Mouse (Mus musculus): Measurements from ENCODE around the gene Psme1. TPM values are rescaled to one million over a fixed set of nuclear protein-coding genes. Genes with fewer than 3 reads are reported as not detected.

Psme1 gene
- polyA plus RNA-seq, 1 experiment from 2014 or later = 221 TPM

GRCm38 (mm10) chr14:55557003-55557402 is 20.9 kb upstream of the Psme1 start:
- WGBS = 28% methylated on average over 5 of the region's 5 CpGs

GRCm38 (mm10) chr14:55557587-55557986 is 20.3 kb upstream of the Psme1 start:
- no peak overlapping the region for H3K27ac ChIP-seq (replicated peaks)
- peaks cover 24% of the 10 kb centered on the region for H3K4me1 ChIP-seq (replicated peaks)
- no peak for ATAC-seq (ENCODE audit: low FRiP score, low read depth)
- H3K4me2 ChIP-seq = no peak overlapping the region
- H3K4me3 ChIP-seq = no peak overlapping the region
- H3K9me3 ChIP-seq = no peaks in the 10 kb centered on the region
- H3K27me3 ChIP-seq = no peaks in the 10 kb centered on the region
- 89% methylated on average over 3 of the region's 3 CpGs for WGBS
- H3K9ac ChIP-seq = no peak overlapping the region
- H3K36me3 ChIP-seq = no peaks in the 10 kb centered on the region

More at GRCm38 (mm10) chr14:55557003-55557402, 20.9 kb upstream of the Psme1 start:
- no peak overlapping the region for H3K4me3 ChIP-seq
- H3K27ac ChIP-seq (replicated peaks) = no peak overlapping the region
- no peak overlapping the region for H3K9ac ChIP-seq
- H3K36me3 ChIP-seq = no peaks in the 10 kb centered on the region
- no peak overlapping the region for H3K4me2 ChIP-seq
- no peaks in the 10 kb centered on the region for H3K9me3 ChIP-seq
- ATAC-seq (ENCODE audit: low FRiP score, low read depth) = no peak
- no peaks in the 10 kb centered on the region for H3K27me3 ChIP-seq
- H3K4me1 ChIP-seq (replicated peaks) = peaks cover 18% of the 10 kb centered on the region

GRCm38 (mm10) chr14:55558740-55559448 is 19.0 kb upstream of the Psme1 start:
- Histone ChIP-seq H3K4me1 (replicated peaks) (peaks cover 24% of the 10 kb centered on the region), H3K27me3 (no peaks in the 10 kb centered on the region), H3K4me3 (peak overlapping the region; percentile 53), H3K9ac (peak overlapping the region; percentile 73), H3K27ac (replicated peaks) (peak overlapping the region; percentile 98; the same call in 1 of the 2 replicates), H3K4me2 (peak overlapping the region; percentile 68), H3K36me3 (peaks cover 2% of the 10 kb centered on the region; the same call in 1 of the 2 replicates), H3K9me3 (no peaks in the 10 kb centered on the region)
- ATAC-seq (ENCODE audit: low FRiP score, low read depth) = no peak
- 62% methylated on average over 6 of the region's 6 CpGs for WGBS

- H3K27me3 ChIP-seq = no peaks in the 10 kb centered on the region
- H3K4me2 ChIP-seq = peak within 1 kb of the TSS; percentile 68
- ATAC-seq (ENCODE audit: low FRiP score, low read depth) = peak; percentile 78
- H3K4me1 ChIP-seq (replicated peaks) = peaks cover 24% of the 10 kb centered on the region
- H3K9ac ChIP-seq = peak within 1 kb of the TSS; percentile 73
- H3K9me3 ChIP-seq = no peaks in the 10 kb centered on the region
- peak within 1 kb of the TSS; percentile 98 for H3K27ac ChIP-seq (replicated peaks)
- H3K36me3 ChIP-seq = peaks cover 11% of the 10 kb centered on the region
- WGBS = under 1% methylated on average over 27 of the region's 27 CpGs
- H3K4me3 ChIP-seq = peak within 1 kb of the TSS; percentile 53
These were observed 18.1 kb upstream of the Psme1 start, which contains the start of gene Dcaf11 for GRCm38 (mm10) chr14:55559799-55560201. Gene Dcaf11, plus strand, starts transcription at chr14:55560006.

- Histone ChIP-seq H3K9me3 (no peaks in the 10 kb centered on the region), H3K9ac (peak within 1 kb of the TSS; percentile 73), H3K4me2 (peak within 1 kb of the TSS; percentile 68), H3K27me3 (no peaks in the 10 kb centered on the region), H3K27ac (replicated peaks) (peak within 1 kb of the TSS; percentile 98), H3K4me1 (replicated peaks) (peaks cover 24% of the 10 kb centered on the region), H3K4me3 (peak within 1 kb of the TSS; percentile 53), H3K36me3 (peaks cover 17% of the 10 kb centered on the region)
- WGBS = under 1% methylated on average over 51 of the region's 51 CpGs
- peak; percentile 97 for ATAC-seq (ENCODE audit: low FRiP score, low read depth)
These were observed 17.5 kb upstream of the Psme1 start, which contains the start of gene A730061H03Rik for GRCm38 (mm10) chr14:55560202-55561073. Gene A730061H03Rik, minus strand, starts transcription at chr14:55560406.

- ATAC-seq (ENCODE audit: low FRiP score, low read depth) = no peak
- Histone ChIP-seq H3K9ac (no peak overlapping the region), H3K4me2 (0 out of 2 replicates have a peak overlapping the region, but pooled peaks have one; percentile 68)
These were observed 16.1 kb upstream of the Psme1 start for GRCm38 (mm10) chr14:55561860-55562259.

GRCm38 (mm10) chr14:55563249-55563648 is 14.7 kb upstream of the Psme1 start:
- Histone ChIP-seq H3K4me2 (no peak overlapping the region), H3K9ac (no peak overlapping the region), H3K4me3 (no peak overlapping the region), H3K9me3 (no peaks in the 10 kb centered on the region), H3K36me3 (peaks cover 44% of the 10 kb centered on the region), H3K4me1 (replicated peaks) (peaks cover 24% of the 10 kb centered on the region), H3K27ac (replicated peaks) (no peak overlapping the region), H3K27me3 (no peaks in the 10 kb centered on the region)
- no peak for ATAC-seq (ENCODE audit: low FRiP score, low read depth)
- WGBS = 93% methylated on average over 11 of the region's 11 CpGs

More at GRCm38 (mm10) chr14:55561860-55562259, 16.1 kb upstream of the Psme1 start:
- no peaks in the 10 kb centered on the region for H3K27me3 ChIP-seq
- no peak overlapping the region for H3K27ac ChIP-seq (replicated peaks)
- peaks cover 24% of the 10 kb centered on the region for H3K4me1 ChIP-seq (replicated peaks)
- no peak overlapping the region for H3K4me3 ChIP-seq
- no peaks in the 10 kb centered on the region for H3K9me3 ChIP-seq
- WGBS = 91% methylated on average over 10 of the region's 10 CpGs
- H3K36me3 ChIP-seq = peaks cover 31% of the 10 kb centered on the region

GRCm38 (mm10) chr14:55565748-55566147 is 12.2 kb upstream of the Psme1 start:
- no peak overlapping the region for H3K9ac ChIP-seq
- 91% methylated on average over 3 of the region's 3 CpGs for WGBS

GRCm38 (mm10) chr14:55567496-55567895 is 10.4 kb upstream of the Psme1 start:
- H3K9me3 ChIP-seq = no peaks in the 10 kb centered on the region
- peaks cover 61% of the 10 kb centered on the region for H3K36me3 ChIP-seq
- no peaks in the 10 kb centered on the region for H3K27me3 ChIP-seq
- WGBS = 95% methylated on average over 3 of the region's 3 CpGs
- ATAC-seq (ENCODE audit: low FRiP score, low read depth) = no peak
- H3K4me1 ChIP-seq (replicated peaks) = peaks cover 2% of the 10 kb centered on the region; the same call in 1 of the 2 replicates
- H3K4me2 ChIP-seq = no peak overlapping the region
- H3K27ac ChIP-seq (replicated peaks) = no peak overlapping the region
- no peak overlapping the region for H3K4me3 ChIP-seq
- H3K9ac ChIP-seq = no peak overlapping the region

More at GRCm38 (mm10) chr14:55565748-55566147, 12.2 kb upstream of the Psme1 start:
- H3K4me2 ChIP-seq = no peak overlapping the region
- H3K4me1 ChIP-seq (replicated peaks) = peaks cover 18% of the 10 kb centered on the region
- H3K9me3 ChIP-seq = no peaks in the 10 kb centered on the region
- H3K27ac ChIP-seq (replicated peaks) = no peak overlapping the region
- H3K27me3 ChIP-seq = no peaks in the 10 kb centered on the region
- H3K4me3 ChIP-seq = no peak overlapping the region
- peaks cover 61% of the 10 kb centered on the region for H3K36me3 ChIP-seq
- ATAC-seq (ENCODE audit: low FRiP score, low read depth) = no peak

GRCm38 (mm10) chr14:55570588-55570987 is 7.3 kb upstream of the Psme1 start:
- H3K9me3 ChIP-seq = no peaks in the 10 kb centered on the region
- no peak overlapping the region for H3K27ac ChIP-seq (replicated peaks)
- no peak for ATAC-seq (ENCODE audit: low FRiP score, low read depth)
- H3K4me1 ChIP-seq (replicated peaks) = no peaks in the 10 kb centered on the region
- H3K4me2 ChIP-seq = no peak overlapping the region
- peaks cover 43% of the 10 kb centered on the region for H3K36me3 ChIP-seq
- no peaks in the 10 kb centered on the region for H3K27me3 ChIP-seq
- H3K4me3 ChIP-seq = no peak overlapping the region
- WGBS = 95% methylated on average over 2 of the region's 2 CpGs
- H3K9ac ChIP-seq = no peak overlapping the region

- ATAC-seq (ENCODE audit: low FRiP score, low read depth) = no peak
- Histone ChIP-seq H3K9me3 (no peaks in the 10 kb centered on the region), H3K4me3 (no peak overlapping the region), H3K4me1 (replicated peaks) (no peaks in the 10 kb centered on the region), H3K27me3 (no peaks in the 10 kb centered on the region), H3K27ac (replicated peaks) (no peak overlapping the region), H3K36me3 (peaks cover 31% of the 10 kb centered on the region), H3K9ac (no peak overlapping the region), H3K4me2 (no peak overlapping the region)
These were observed 6.2 kb upstream of the Psme1 start for GRCm38 (mm10) chr14:55571760-55572159.

GRCm38 (mm10) chr14:55575302-55575701 is 2.6 kb upstream of the Psme1 start, which contains the start of gene Fitm1:
Gene Fitm1, plus strand, starts transcription at chr14:55575617.
- no peaks in the 10 kb centered on the region for H3K27me3 ChIP-seq
- no peak within 1 kb of the TSS for H3K4me3 ChIP-seq
- no peaks in the 10 kb centered on the region for H3K9me3 ChIP-seq
- H3K4me2 ChIP-seq = no peak within 1 kb of the TSS
- H3K36me3 ChIP-seq = 0 out of 2 replicates have a peak, but pooled peaks cover 4% of the 10 kb centered on the region
- peaks cover 21% of the 10 kb centered on the region for H3K4me1 ChIP-seq (replicated peaks)
- no peak within 1 kb of the TSS for H3K27ac ChIP-seq (replicated peaks)
- no peak for ATAC-seq (ENCODE audit: low FRiP score, low read depth)
- H3K9ac ChIP-seq = no peak within 1 kb of the TSS
- WGBS = 81% methylated on average over 8 of the region's 8 CpGs
